Mouse (Mus musculus): ENCODE data around the gene Amotl2.

GRCm38 (mm10) chr9:102673381-102673780 is 43.1 kb upstream of the Amotl2 start:
- TF ChIP-seq POLR2A (IDR thresholded peaks at IDR 0.05; ENCODE audit: insufficient read length, low read depth) (no peak), MYOG (IDR thresholded peaks at IDR 0.05; ENCODE audit: control insufficient read depth in 1 of 3, insufficient read depth in 1 of 3, insufficient read length in 2 of 3, low read depth in 2 of 3) (no peak), TCF12 (IDR thresholded peaks at IDR 0.05; ENCODE audit: insufficient read depth, poor library complexity, severe bottlenecking) (no peak), MAX (IDR thresholded peaks at IDR 0.05; ENCODE audit: low read depth) (no peak), REST (IDR thresholded peaks at IDR 0.05; ENCODE audit: insufficient read depth, insufficient read length) (no peak), MYOD1 (IDR thresholded peaks at IDR 0.05; ENCODE audit: control insufficient read depth in 1 of 3, insufficient read length in 2 of 3, low read depth in 2 of 3) (no peak)

Measured in myocyte (in vitro differentiated cells).